Mouse (Mus musculus): Measurements from ENCODE around the gene Naxd. TPM values are rescaled to one million over a fixed set of nuclear protein-coding genes. Genes with fewer than 3 reads are reported as not detected.

Naxd gene
- polyA plus RNA-seq, 1 experiment, result 49.5 TPM

DNA sequence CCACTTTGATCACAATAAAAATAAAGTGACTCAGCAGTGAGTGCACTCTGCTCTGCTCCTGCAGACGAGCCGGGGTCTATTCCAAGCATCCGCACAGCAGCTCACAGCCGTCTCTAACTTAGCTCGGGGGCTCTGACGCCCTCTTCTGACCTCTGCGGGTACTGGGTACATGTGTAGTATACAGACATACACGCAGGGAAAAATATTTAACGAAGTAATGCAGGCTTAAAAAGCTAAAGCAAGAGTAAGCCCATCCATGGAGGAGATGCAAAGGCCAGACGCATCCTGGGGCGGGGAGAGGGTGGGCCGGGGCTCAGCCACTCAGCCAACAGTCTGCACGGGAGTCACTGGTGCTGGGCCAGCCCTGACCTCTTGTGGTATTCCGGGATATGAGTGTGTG is 8.8 kb downstream of the Naxd start:
- Histone ChIP-seq H3K27me3 (replicated peaks) (no peaks in the 10 kb centered on the region), H3K4me3 (replicated peaks) (no peak overlapping the region), H3K9me3 (no peaks in the 10 kb centered on the region), H3K4me1 (peaks cover 50% of the 10 kb centered on the region), H3K36me3 (replicated peaks; ENCODE audit: low read length) (peaks cover 99% of the 10 kb centered on the region)
- TF ChIP-seq GATA1 (IDR thresholded peaks at IDR 0.05; ENCODE audit: borderline replicate concordance, low read length) (no peak), FLI1 (IDR thresholded peaks at IDR 0.05; ENCODE audit: low read length) (no peak)

DNA sequence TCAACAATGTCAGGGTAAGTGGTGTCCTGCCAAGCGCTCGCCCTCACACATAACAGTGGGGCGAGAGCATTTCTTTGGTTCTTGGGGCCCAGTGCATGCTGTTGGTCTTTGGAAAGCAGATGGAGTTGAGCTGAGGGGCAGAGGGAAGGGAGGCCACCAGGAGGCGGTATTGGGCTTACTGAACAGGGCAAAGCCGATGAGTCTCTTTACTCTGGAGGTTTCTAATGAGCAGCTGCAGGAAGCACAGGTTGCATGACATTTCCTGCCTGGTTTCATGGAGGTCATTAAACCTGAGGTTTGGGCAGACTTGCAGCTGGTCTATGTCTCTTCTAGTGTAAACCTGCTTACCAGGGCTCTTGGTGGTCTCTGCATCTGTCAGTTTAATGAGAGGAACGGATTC is 9.5 kb downstream of the Naxd start:
- peaks cover 51% of the 10 kb centered on the region for H3K4me1 ChIP-seq
- no peaks in the 10 kb centered on the region for H3K27me3 ChIP-seq (replicated peaks)
- no peaks in the 10 kb centered on the region for H3K9me3 ChIP-seq
- no peak overlapping the region for H3K4me3 ChIP-seq (replicated peaks)
- H3K36me3 ChIP-seq (replicated peaks; ENCODE audit: low read length), result peaks cover 99% of the 10 kb centered on the region
- TF ChIP-seq GATA1 (IDR thresholded peaks at IDR 0.05; ENCODE audit: borderline replicate concordance, low read length), result no peak
- no peak for TF ChIP-seq FLI1 (IDR thresholded peaks at IDR 0.05; ENCODE audit: low read length)

DNA sequence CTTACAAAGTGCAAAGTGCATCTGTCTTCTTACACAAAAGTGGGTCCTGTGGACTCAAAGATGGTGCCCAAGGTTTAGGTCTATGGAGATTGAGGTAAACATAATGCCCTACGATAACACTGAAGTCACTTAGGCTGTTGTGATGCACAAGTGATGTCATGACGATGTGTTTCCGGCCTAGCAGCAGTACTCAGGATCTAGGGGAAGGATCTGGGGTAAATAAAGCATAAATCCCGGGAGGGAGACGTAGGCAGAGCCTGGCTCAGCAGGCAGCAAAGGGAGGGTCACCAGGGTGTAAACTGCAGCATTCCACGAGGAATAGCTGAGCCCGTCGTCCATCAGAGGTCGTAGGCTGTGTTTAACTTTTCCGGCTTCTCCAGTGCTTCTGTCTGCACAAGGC is 11.6 kb downstream of the Naxd start:
- Histone ChIP-seq H3K4me3 (replicated peaks) (no peak overlapping the region), H3K27me3 (replicated peaks) (no peaks in the 10 kb centered on the region), H3K9me3 (no peaks in the 10 kb centered on the region), H3K36me3 (replicated peaks; ENCODE audit: low read length) (peaks cover 100% of the 10 kb centered on the region), H3K4me1 (peaks cover 61% of the 10 kb centered on the region)
- TF ChIP-seq FLI1 (IDR thresholded peaks at IDR 0.05; ENCODE audit: low read length) (no peak), GATA1 (IDR thresholded peaks at IDR 0.05; ENCODE audit: borderline replicate concordance, low read length) (no peak)

DNA sequence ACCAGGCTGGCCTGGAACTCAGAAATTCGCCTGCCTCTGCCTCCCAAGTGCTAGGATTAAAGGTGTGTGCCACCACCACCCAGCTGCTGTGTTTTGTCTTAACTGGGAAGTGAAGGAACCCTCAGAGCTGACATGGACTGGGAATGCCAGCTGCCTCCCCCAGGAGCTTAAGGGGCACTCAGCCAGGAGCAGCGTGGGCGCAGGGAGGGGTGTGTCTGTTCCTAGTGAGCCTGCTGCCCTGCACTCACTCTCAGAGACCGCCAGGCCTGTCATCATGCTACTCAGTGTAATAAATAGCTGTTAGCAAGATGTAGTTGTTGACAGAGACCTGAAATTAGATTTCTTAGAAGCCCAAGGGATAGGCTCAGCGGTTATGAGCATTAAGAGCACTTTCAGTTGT is 13.7 kb downstream of the Naxd start:
- peaks cover 70% of the 10 kb centered on the region for H3K4me1 ChIP-seq
- H3K27me3 ChIP-seq (replicated peaks), result no peaks in the 10 kb centered on the region
- peaks cover 100% of the 10 kb centered on the region for H3K36me3 ChIP-seq (replicated peaks; ENCODE audit: low read length)
- no peaks in the 10 kb centered on the region for H3K9me3 ChIP-seq
- no peak for TF ChIP-seq GATA1 (IDR thresholded peaks at IDR 0.05; ENCODE audit: borderline replicate concordance, low read length)
- TF ChIP-seq FLI1 (IDR thresholded peaks at IDR 0.05; ENCODE audit: low read length), result no peak
- H3K4me3 ChIP-seq (replicated peaks), result no peak overlapping the region

DNA sequence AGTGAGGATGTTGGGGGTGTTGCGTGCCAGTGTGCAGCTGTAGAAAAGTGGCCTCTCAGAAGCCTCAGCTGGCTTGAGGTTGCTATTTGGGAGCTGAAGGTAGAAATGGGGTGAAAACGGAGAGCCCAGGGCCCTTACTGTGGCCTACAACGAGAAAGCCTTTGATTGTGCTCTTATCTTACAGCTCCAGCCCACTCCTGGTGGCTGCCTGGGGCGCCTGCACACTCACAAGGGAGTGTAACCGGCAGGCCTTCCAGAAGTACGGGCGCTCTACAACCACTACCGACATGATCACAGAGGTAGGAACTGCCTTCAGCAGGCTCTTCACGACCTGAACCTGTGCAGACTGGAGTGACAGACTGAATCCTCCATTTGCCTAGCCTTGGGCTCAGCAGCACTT is 15.4 kb downstream of the Naxd start:
- Histone ChIP-seq H3K27me3 (replicated peaks) (no peaks in the 10 kb centered on the region), H3K4me1 (peaks cover 63% of the 10 kb centered on the region), H3K9me3 (no peaks in the 10 kb centered on the region), H3K4me3 (replicated peaks) (no peak overlapping the region), H3K36me3 (replicated peaks; ENCODE audit: low read length) (peaks cover 100% of the 10 kb centered on the region)
- TF ChIP-seq FLI1 (IDR thresholded peaks at IDR 0.05; ENCODE audit: low read length), result no peak
- TF ChIP-seq GATA1 (IDR thresholded peaks at IDR 0.05; ENCODE audit: borderline replicate concordance, low read length), result no peak

DNA sequence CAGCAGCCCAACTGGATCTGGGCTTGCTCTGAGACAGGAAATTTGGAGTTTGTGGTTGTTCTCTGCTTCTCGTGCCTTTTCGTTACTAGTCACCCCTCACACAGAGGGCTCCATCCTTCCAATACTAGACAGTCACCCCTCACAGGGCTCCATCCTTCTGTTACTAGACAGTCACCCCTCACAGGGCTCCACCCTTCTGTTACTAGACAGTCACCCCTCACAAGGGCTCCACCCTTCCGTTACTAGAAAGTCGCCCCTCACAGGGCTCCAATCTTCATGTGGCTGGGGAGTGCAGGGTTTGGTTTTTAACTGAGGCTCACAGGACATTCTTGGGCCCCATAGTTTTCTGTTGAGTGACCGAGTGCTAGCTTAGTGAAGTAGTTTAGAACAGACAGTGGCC is 15.9 kb downstream of the Naxd start:
- peaks cover 58% of the 10 kb centered on the region for H3K4me1 ChIP-seq
- no peak overlapping the region for H3K4me3 ChIP-seq (replicated peaks)
- TF ChIP-seq FLI1 (IDR thresholded peaks at IDR 0.05; ENCODE audit: low read length) (no peak), GATA1 (IDR thresholded peaks at IDR 0.05; ENCODE audit: borderline replicate concordance, low read length) (no peak)
- no peaks in the 10 kb centered on the region for H3K27me3 ChIP-seq (replicated peaks)
- H3K9me3 ChIP-seq, result no peaks in the 10 kb centered on the region
- peaks cover 100% of the 10 kb centered on the region for H3K36me3 ChIP-seq (replicated peaks; ENCODE audit: low read length)

DNA sequence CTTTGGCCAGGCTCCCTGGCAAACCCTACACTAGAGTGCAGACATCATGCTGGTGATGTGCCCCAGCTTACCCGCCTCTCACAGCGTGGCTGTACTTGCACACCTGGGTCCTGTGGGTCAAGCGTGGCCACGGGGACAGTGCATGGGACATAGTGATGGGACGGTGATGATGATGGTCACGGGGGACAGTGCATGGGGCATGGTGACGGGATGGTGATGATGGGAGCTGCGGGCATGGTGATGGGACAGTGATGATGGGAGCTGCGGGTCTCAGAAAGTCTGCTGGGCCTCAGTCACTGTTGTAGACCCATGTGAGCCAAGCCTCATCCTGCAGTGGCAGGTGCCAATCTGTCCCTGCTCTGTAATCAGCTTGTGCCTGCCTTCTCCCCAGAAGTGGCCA is 19.0 kb downstream of the Naxd start:
- H3K36me3 ChIP-seq (replicated peaks; ENCODE audit: low read length), result peaks cover 100% of the 10 kb centered on the region
- no peaks in the 10 kb centered on the region for H3K9me3 ChIP-seq
- H3K27me3 ChIP-seq (replicated peaks), result no peaks in the 10 kb centered on the region
- TF ChIP-seq GATA1 (IDR thresholded peaks at IDR 0.05; ENCODE audit: borderline replicate concordance, low read length) (no peak), FLI1 (IDR thresholded peaks at IDR 0.05; ENCODE audit: low read length) (no peak)
- H3K4me3 ChIP-seq (replicated peaks), result peak overlapping the region; percentile 60
- peaks cover 56% of the 10 kb centered on the region for H3K4me1 ChIP-seq

DNA sequence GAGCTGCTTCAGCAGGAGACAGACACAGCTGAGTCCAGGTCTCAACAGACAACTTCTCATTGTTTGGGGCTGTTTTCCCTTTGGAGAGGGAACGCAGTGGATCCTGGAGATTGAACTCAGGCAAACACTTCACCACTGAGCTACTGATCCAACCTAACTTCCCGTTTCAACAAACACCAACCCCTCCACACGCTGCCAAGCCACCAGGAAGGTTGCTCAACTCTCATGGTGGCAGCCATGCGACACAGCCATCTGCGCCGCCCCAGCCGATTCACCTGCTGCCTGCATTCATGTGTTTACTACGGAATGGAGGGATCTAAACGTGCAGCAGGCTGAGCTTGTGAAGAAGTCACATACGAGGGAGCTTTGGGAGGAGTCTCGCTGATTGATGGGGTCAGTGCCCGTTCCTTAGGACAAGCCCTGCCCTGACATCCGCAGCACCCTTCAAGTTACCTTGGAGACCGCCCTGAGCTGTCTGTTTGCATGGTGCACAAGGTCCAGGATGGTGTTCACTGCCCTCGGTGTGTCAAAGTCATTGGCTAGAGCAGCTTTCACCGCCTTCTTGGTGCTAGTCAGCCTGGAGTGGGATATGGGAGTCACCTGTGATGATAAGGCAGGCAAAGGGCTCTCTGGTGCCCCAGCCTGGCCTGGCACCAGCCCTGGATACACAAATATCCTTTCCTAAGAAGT is 20.2 kb downstream of the Naxd start:
- H3K27me3 ChIP-seq (replicated peaks), result no peaks in the 10 kb centered on the region
- no peaks in the 10 kb centered on the region for H3K9me3 ChIP-seq
- H3K4me3 ChIP-seq (replicated peaks), result no peak overlapping the region
- H3K36me3 ChIP-seq (replicated peaks; ENCODE audit: low read length), result peaks cover 100% of the 10 kb centered on the region
- peaks cover 44% of the 10 kb centered on the region for H3K4me1 ChIP-seq
- no peak for TF ChIP-seq GATA1 (IDR thresholded peaks at IDR 0.05; ENCODE audit: borderline replicate concordance, low read length)
- no peak for TF ChIP-seq FLI1 (IDR thresholded peaks at IDR 0.05; ENCODE audit: low read length)

DNA sequence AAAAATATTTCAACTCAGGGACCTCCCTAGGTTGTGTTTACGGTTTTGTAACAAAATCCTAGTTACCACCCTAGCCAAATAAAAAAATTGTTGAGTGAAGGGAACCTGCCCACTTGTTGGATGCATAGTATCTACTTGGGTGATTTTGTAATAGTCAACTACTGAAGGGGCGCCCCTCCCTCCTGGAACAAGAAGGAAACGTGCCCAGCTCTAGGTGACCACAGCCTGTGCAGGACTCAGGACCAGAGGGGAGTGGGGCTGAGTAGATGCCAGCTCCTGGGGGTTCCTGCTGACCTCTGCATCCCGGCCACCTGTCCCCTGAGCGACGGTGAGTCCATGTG is 20.7 kb downstream of the Naxd start:
- no peaks in the 10 kb centered on the region for H3K9me3 ChIP-seq
- H3K4me3 ChIP-seq (replicated peaks), result no peak overlapping the region
- H3K36me3 ChIP-seq (replicated peaks; ENCODE audit: low read length), result peaks cover 100% of the 10 kb centered on the region
- TF ChIP-seq GATA1 (IDR thresholded peaks at IDR 0.05; ENCODE audit: borderline replicate concordance, low read length) (no peak), FLI1 (IDR thresholded peaks at IDR 0.05; ENCODE audit: low read length) (no peak)
- no peaks in the 10 kb centered on the region for H3K27me3 ChIP-seq (replicated peaks)
- H3K4me1 ChIP-seq, result peaks cover 40% of the 10 kb centered on the region

DNA sequence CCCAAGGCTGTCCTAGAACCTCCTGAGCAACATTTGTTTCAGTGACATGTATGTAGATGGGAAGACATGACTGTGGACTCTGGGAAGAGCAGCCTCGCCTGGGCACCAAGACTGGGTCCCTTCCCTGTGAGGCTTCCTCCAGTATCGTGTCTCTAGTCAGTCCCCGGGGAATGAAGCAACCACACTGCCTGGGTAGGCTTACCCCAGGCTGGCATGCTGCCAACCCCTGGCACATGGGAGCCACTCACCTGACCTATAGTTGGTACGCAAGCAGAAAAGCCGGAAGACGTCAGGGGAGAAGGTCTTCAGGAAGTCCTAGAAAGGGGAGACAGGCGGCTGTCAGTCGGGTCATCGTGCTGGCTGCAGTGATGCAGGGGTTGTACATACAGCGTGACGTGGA is 21.4 kb downstream of the Naxd start:
- Histone ChIP-seq H3K36me3 (replicated peaks; ENCODE audit: low read length) (peaks cover 100% of the 10 kb centered on the region), H3K9me3 (no peaks in the 10 kb centered on the region), H3K27me3 (replicated peaks) (no peaks in the 10 kb centered on the region), H3K4me3 (replicated peaks) (no peak overlapping the region), H3K4me1 (peaks cover 40% of the 10 kb centered on the region)
- TF ChIP-seq FLI1 (IDR thresholded peaks at IDR 0.05; ENCODE audit: low read length) (no peak), GATA1 (IDR thresholded peaks at IDR 0.05; ENCODE audit: borderline replicate concordance, low read length) (no peak)

DNA sequence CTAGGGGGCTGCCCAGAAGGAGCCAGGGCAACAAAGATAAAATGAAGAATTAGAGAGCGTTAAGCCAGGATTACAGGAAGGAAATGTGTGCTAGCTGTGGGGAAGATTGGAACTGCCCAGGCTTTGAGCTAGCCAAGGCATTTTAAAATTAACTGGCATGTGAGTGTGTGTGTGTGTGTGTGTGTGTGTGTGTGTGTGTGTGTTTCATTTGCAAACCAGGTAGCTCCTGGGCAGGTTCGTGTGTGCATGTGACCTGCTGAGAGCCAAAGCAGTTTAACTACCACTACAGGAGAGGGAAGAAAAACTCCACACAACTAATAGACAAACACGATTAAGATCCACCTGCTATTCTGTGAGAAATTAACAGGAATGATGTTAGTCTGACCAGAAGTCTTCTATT is 26.0 kb downstream of the Naxd start:
- peaks cover 24% of the 10 kb centered on the region for H3K4me1 ChIP-seq
- H3K36me3 ChIP-seq (replicated peaks; ENCODE audit: low read length), result peaks cover 90% of the 10 kb centered on the region
- no peak overlapping the region for H3K4me3 ChIP-seq (replicated peaks)
- H3K27me3 ChIP-seq (replicated peaks), result no peaks in the 10 kb centered on the region
- TF ChIP-seq FLI1 (IDR thresholded peaks at IDR 0.05; ENCODE audit: low read length) (no peak), GATA1 (IDR thresholded peaks at IDR 0.05; ENCODE audit: borderline replicate concordance, low read length) (no peak)
- no peaks in the 10 kb centered on the region for H3K9me3 ChIP-seq

All from megakaryocyte, embryonic 14.5 days (primary cell).